Mouse (Mus musculus) midbrain, embryonic 13.5 days (tissue): ENCODE measurements around the gene Cnnm3. TPM values are rescaled to one million over a fixed set of nuclear protein-coding genes. Genes with fewer than 3 reads are reported as not detected.

Source experiments
- ATAC-seq: fragments of 200-750 bp; cut with Nextera tagmentation; 2 replicates; pipeline ENCODE4 v1.8.0; 2017; ENCODE audit warnings: mild to moderate bottlenecking, moderate TSS enrichment, moderate library complexity
- H3K27ac ChIP-seq: fragments of 300-500 bp; sonication (generic); 2 replicates; pipeline ENCODE4 v1.5.1; 2015; ENCODE audit warnings: inconsistent platforms, mild to moderate bottlenecking, moderate library complexity
- H3K27me3 ChIP-seq: fragments of 300-500 bp; sonication (generic); 2 replicates; pipeline ENCODE4 v1.6.1; 2015; ENCODE audit warnings: mild to moderate bottlenecking, inconsistent platforms
- H3K36me3 ChIP-seq: fragments of 300-500 bp; sonication (generic); 2 replicates; pipeline ENCODE4 v1.6.1; 2015; ENCODE audit warnings: mild to moderate bottlenecking, inconsistent platforms
- H3K4me1 ChIP-seq: fragments of 300-500 bp; sonication (generic); replicated peaks from 2 replicates; pipeline ENCODE4 v1.6.1; 2015; ENCODE audit warnings: inconsistent platforms
- H3K4me2 ChIP-seq: fragments of 300-500 bp; sonication (generic); replicated peaks from 2 replicates; pipeline ENCODE4 v1.6.1; 2015; ENCODE audit warnings: moderate library complexity, mild to moderate bottlenecking, inconsistent platforms
- H3K4me3 ChIP-seq: fragments of 300-500 bp; sonication (generic); replicated peaks from 2 replicates; pipeline ENCODE4 v1.5.1; 2015; ENCODE audit warnings: mild to moderate bottlenecking, inconsistent platforms
- H3K9ac ChIP-seq: fragments of 300-500 bp; sonication (generic); replicated peaks from 2 replicates; pipeline ENCODE4 v1.6.1; 2015; ENCODE audit warnings: mild to moderate bottlenecking, inconsistent platforms
- H3K9me3 ChIP-seq: fragments of 300-500 bp; sonication (generic); 2 replicates; pipeline ENCODE4 v1.6.1; 2016; ENCODE audit warnings: mild to moderate bottlenecking, inconsistent platforms
- WGBS: fragments of 180-500 bp; shearing (Covaris S2); methylation state at CpG from one replicate; pipeline ENCODE4 v1.1.7; 2015; 5-methylcytosine and 5-hydroxymethylcytosine counted together
- polyA plus RNA-seq: library from polyadenylated mRNA; unstranded; fragments of >200 nt; fragmentation: Nextera tagmentation; extraction: Ambion mirVana; gene quantifications from 2 replicates; pipeline ENCODE4 v1.2.1, GENCODE M21; 2015

Cnnm3 gene
- polyA plus RNA-seq, 1 experiment from 2014 or later: 4.8 TPM

GRCm38 (mm10) chr1:36551904-36552303, 40.2 kb downstream of the Cnnm3 start:
- H3K9me3 ChIP-seq: no peaks in the 10 kb centered on the region
- peaks cover 69% of the 10 kb centered on the region for H3K4me1 ChIP-seq
- H3K4me3 ChIP-seq: no peak overlapping the region
- H3K36me3 ChIP-seq: peaks cover 70% of the 10 kb centered on the region
- H3K9ac ChIP-seq: no peak overlapping the region
- no peaks in the 10 kb centered on the region for H3K27me3 ChIP-seq
- no peak overlapping the region for H3K27ac ChIP-seq
- H3K4me2 ChIP-seq: no peak overlapping the region
- WGBS: 91% methylated on average over 17 of the region's 17 CpGs
- no peak for ATAC-seq

GRCm38 (mm10) chr1:36552506-36552905, 40.8 kb downstream of the Cnnm3 start:
- 89% methylated on average over 16 of the region's 16 CpGs for WGBS

GRCm38 (mm10) chr1:36554633-36555399, 43.1 kb downstream of the Cnnm3 start:
- 77% methylated on average over 21 of the region's 21 CpGs for whole genome bisulfite sequencing
- ATAC-seq: no peak
- Histone ChIP-seq H3K9me3 (no peaks in the 10 kb centered on the region), H3K4me2 (peak overlapping the region; percentile 99), H3K36me3 (peaks cover 55% of the 10 kb centered on the region), H3K27me3 (0 out of 2 replicates have a peak, but pooled peaks cover 3% of the 10 kb centered on the region), H3K4me1 (peaks cover 54% of the 10 kb centered on the region), H3K9ac (peak overlapping the region; percentile 99), H3K27ac (peak overlapping the region; percentile 100), H3K4me3 (peak overlapping the region; percentile 99)

More at GRCm38 (mm10) chr1:36552506-36552905, 40.8 kb downstream of the Cnnm3 start:
- Histone ChIP-seq H3K36me3 (peaks cover 70% of the 10 kb centered on the region), H3K27me3 (no peaks in the 10 kb centered on the region), H3K27ac (no peak overlapping the region), H3K4me3 (no peak overlapping the region), H3K4me1 (peaks cover 66% of the 10 kb centered on the region), H3K4me2 (no peak overlapping the region), H3K9me3 (no peaks in the 10 kb centered on the region), H3K9ac (no peak overlapping the region)
- ATAC-seq: no peak

- WGBS: 3% methylated on average over 8 of the region's 8 CpGs
- Histone ChIP-seq H3K9me3 (no peaks in the 10 kb centered on the region), H3K27me3 (0 out of 2 replicates have a peak, but pooled peaks cover 4% of the 10 kb centered on the region), H3K9ac (peak overlapping the region; percentile 99), H3K4me2 (peak overlapping the region; percentile 99), H3K36me3 (peaks cover 44% of the 10 kb centered on the region), H3K4me1 (peaks cover 50% of the 10 kb centered on the region), H3K4me3 (peak overlapping the region; percentile 99), H3K27ac (peak overlapping the region; percentile 100)
- ATAC-seq: no peak
These were observed 44.2 kb downstream of the Cnnm3 start for GRCm38 (mm10) chr1:36555798-36556395.

- Histone ChIP-seq H3K27me3 (0 out of 2 replicates have a peak, but pooled peaks cover 4% of the 10 kb centered on the region), H3K4me1 (peaks cover 45% of the 10 kb centered on the region), H3K9me3 (no peaks in the 10 kb centered on the region), H3K4me3 (peak overlapping the region; percentile 99), H3K9ac (peak overlapping the region; percentile 99), H3K36me3 (peaks cover 35% of the 10 kb centered on the region), H3K4me2 (peak overlapping the region; percentile 99), H3K27ac (peak overlapping the region; percentile 100)
- under 1% methylated on average over 49 of the region's 52 CpGs for WGBS
- ATAC-seq: peak; percentile 75
These were observed 45.1 kb downstream of the Cnnm3 start for GRCm38 (mm10) chr1:36556553-36557456.

GRCm38 (mm10) chr1:36557457-36558011, 45.9 kb downstream of the Cnnm3 start:
- H3K9ac ChIP-seq: peak overlapping the region; percentile 99
- peak overlapping the region; percentile 99 for H3K4me2 ChIP-seq
- ATAC-seq: peak; percentile 62
- H3K4me1 ChIP-seq: peaks cover 40% of the 10 kb centered on the region
- no peaks in the 10 kb centered on the region for H3K9me3 ChIP-seq
- H3K27me3 ChIP-seq: 0 out of 2 replicates have a peak, but pooled peaks cover 4% of the 10 kb centered on the region
- H3K4me3 ChIP-seq: peak overlapping the region; percentile 99
- H3K36me3 ChIP-seq: peaks cover 28% of the 10 kb centered on the region
- H3K27ac ChIP-seq: peak overlapping the region; percentile 100
- WGBS: under 1% methylated on average over 48 of the region's 48 CpGs

- Histone ChIP-seq H3K9ac (peak within 1 kb of the TSS; percentile 99), H3K4me1 (peaks cover 38% of the 10 kb centered on the region), H3K4me3 (peak within 1 kb of the TSS; percentile 99), H3K27ac (peak within 1 kb of the TSS; percentile 100), H3K36me3 (peaks cover 20% of the 10 kb centered on the region), H3K9me3 (no peaks in the 10 kb centered on the region), H3K4me2 (peak within 1 kb of the TSS; percentile 99), H3K27me3 (0 out of 2 replicates have a peak, but pooled peaks cover 4% of the 10 kb centered on the region)
- peak; percentile 66 for ATAC-seq
- WGBS: under 1% methylated on average over 66 of the region's 69 CpGs
These were observed 46.6 kb downstream of the Cnnm3 start, which contains the start of gene Sema4c for GRCm38 (mm10) chr1:36558031-36558993. Gene Sema4c, minus strand, starts transcription at chr1:36558349.

GRCm38 (mm10) chr1:36559256-36559655, 47.6 kb downstream of the Cnnm3 start:
- WGBS: 6% methylated on average over 4 of the region's 4 CpGs
- Histone ChIP-seq H3K9me3 (no peaks in the 10 kb centered on the region), H3K4me3 (peak overlapping the region; percentile 99), H3K27ac (no peak overlapping the region), H3K36me3 (peaks cover 11% of the 10 kb centered on the region), H3K4me2 (peak overlapping the region; percentile 99), H3K9ac (0 out of 2 replicates have a peak overlapping the region, but pooled peaks have one; percentile 99), H3K4me1 (peaks cover 28% of the 10 kb centered on the region), H3K27me3 (0 out of 2 replicates have a peak, but pooled peaks cover 4% of the 10 kb centered on the region)
- no peak for ATAC-seq

- H3K27ac ChIP-seq: no peak overlapping the region
- 0 out of 2 replicates have a peak, but pooled peaks cover 4% of the 10 kb centered on the region for H3K27me3 ChIP-seq
- ATAC-seq: no peak
- H3K36me3 ChIP-seq: peaks cover 4% of the 10 kb centered on the region
- H3K4me1 ChIP-seq: peaks cover 22% of the 10 kb centered on the region
- no peaks in the 10 kb centered on the region for H3K9me3 ChIP-seq
- no peak overlapping the region for H3K4me2 ChIP-seq
- no peak overlapping the region for H3K9ac ChIP-seq
- H3K4me3 ChIP-seq: no peak overlapping the region
- 73% methylated on average over 5 of the region's 5 CpGs for WGBS
These were observed 48.2 kb downstream of the Cnnm3 start for GRCm38 (mm10) chr1:36559888-36560287.

GRCm38 (mm10) chr1:36560903-36561302, 49.2 kb downstream of the Cnnm3 start:
- no peak overlapping the region for H3K9ac ChIP-seq
- H3K36me3 ChIP-seq: no peaks in the 10 kb centered on the region
- 0 out of 2 replicates have a peak, but pooled peaks cover 4% of the 10 kb centered on the region for H3K27me3 ChIP-seq
- ATAC-seq: no peak
- 71% methylated on average over 6 of the region's 6 CpGs for WGBS
- H3K27ac ChIP-seq: no peak overlapping the region
- no peak overlapping the region for H3K4me2 ChIP-seq
- no peak overlapping the region for H3K4me3 ChIP-seq
- no peaks in the 10 kb centered on the region for H3K9me3 ChIP-seq
- peaks cover 12% of the 10 kb centered on the region for H3K4me1 ChIP-seq
